Mouse (Mus musculus) cortical plate, adult 2 months (tissue): ENCODE data around the gene Htr1f. TPM values are rescaled to one million over a fixed set of nuclear protein-coding genes. Genes with fewer than 3 reads are reported as not detected.

Experiments
- H3K27ac ChIP-seq: fragments of 200-500 bp; 2 replicates; pipeline ENCODE4 v1.5.1; 2012; ENCODE audit warnings: low read length, control low read depth, inconsistent platforms; ENCODE audit not compliant: insufficient read depth
- H3K4me1 ChIP-seq: fragments of 200-500 bp; 2 replicates; pipeline ENCODE4 v1.6.1; 2011; ENCODE audit warnings: low read length; ENCODE audit not compliant: control insufficient read depth, insufficient read depth
- H3K4me3 ChIP-seq: fragments of 200-500 bp; 2 replicates; pipeline ENCODE4 v1.5.1; 2011; ENCODE audit warnings: mild to moderate bottlenecking, low read length, control low read depth; ENCODE audit not compliant: insufficient read depth
- CTCF ChIP-seq: fragments of 200-500 bp; IDR thresholded peaks from 2 replicates; pipeline ENCODE4 v1.5.1; 2011; ENCODE audit warnings: mild to moderate bottlenecking, control low read depth, low read length; ENCODE audit not compliant: insufficient read depth; ENCODE audit errors: extremely low read depth
- POLR2A ChIP-seq: fragments of 200-500 bp; IDR thresholded peaks from 2 replicates; pipeline ENCODE4 v1.6.1; 2011; ENCODE audit warnings: mild to moderate bottlenecking, low read length, control low read depth; ENCODE audit not compliant: insufficient read depth; ENCODE audit errors: extremely low read depth
- polyA plus RNA-seq: library from polyadenylated mRNA; depleted of rRNA; stranded (reverse); fragments of >200 nt; gene quantifications from 2 replicates; pipeline ENCODE4 v1.2.3, GENCODE M21; 2012

The Htr1f gene
- polyA plus RNA-seq, 1 experiment: 2.0 TPM

DNA sequence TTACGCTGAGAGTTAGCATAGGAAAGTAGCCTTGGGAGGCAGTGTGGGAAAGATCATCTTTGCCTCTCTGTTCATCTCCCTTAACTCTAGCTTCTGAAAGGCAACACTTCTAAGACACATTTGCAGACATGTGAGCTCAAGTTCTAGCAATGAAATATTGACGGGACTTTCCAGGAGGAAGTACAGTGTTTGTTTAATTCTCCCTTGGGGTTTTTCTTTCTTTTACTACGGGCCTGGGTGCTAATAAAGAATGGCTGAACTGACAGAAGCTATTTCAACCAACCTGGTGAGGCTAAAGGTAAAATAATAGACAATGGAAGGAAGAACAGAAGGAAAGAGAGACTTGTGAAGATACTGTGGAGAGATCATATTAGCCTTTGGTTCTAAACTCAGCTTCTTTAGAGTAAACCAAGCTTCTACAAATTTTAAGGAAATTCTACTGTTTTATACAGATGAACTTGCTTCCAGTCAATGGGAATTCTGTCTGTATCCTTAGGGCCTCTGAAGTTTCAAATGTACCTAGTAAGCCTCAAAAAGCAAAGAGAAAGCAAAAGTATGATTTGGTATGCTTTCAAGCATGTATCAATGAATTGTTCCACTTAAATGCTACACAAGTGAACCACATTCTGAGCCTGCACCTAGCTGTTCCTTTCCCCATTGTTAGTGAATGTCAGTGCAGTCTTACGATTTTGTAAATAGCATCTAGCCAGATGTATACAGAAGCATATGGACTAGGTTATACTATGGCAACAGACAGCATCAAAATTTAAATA, 131.9 kb downstream of the Htr1f start:
- Histone ChIP-seq H3K27ac (no peak overlapping the region), H3K4me1 (no peaks in the 10 kb centered on the region), H3K4me3 (no peak overlapping the region)
- no peak for TF ChIP-seq POLR2A
- TF ChIP-seq CTCF: no peak

- Histone ChIP-seq H3K4me1 (no peaks in the 10 kb centered on the region), H3K4me3 (no peak overlapping the region), H3K27ac (no peak overlapping the region)
- TF ChIP-seq POLR2A (no peak), CTCF (no peak)
Observed at GRCm38 (mm10) chr16:64961690-64962089, 144.0 kb downstream of the Htr1f start.

DNA sequence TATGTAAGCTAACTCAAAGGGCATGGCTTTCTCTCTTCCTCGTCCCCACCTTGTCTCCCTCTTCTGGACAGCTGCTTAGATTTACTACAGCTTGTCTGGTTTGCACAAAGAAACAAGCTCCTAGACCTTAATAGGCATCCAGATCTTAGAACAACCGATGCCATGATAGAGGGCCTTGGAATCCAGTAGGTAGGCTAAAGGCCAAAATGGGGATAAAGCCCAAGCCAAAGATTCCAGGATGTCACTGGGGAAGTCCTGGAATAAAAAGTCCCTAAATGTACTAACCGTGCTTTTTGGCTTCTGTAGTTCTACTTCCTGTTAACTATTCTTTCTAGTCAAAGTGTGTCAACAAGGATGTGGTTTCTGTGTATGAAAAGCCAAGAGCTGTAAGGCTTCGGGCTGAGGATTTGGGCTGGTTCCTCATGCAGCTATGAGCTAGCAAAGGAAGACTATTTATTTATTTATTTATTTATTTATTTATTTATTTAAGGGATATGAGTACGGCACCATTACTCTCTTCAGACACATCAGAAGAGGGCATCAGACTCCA, 163.9 kb downstream of the Htr1f start:
- Histone ChIP-seq H3K4me1 (no peaks in the 10 kb centered on the region), H3K27ac (no peak overlapping the region), H3K4me3 (no peak overlapping the region)
- TF ChIP-seq POLR2A (no peak), CTCF (no peak)

GRCm38 (mm10) chr16:64934793-64935192, 170.9 kb downstream of the Htr1f start:
- Histone ChIP-seq H3K4me1 (no peaks in the 10 kb centered on the region), H3K4me3 (no peak overlapping the region)
- TF ChIP-seq CTCF (no peak), POLR2A (no peak)

DNA sequence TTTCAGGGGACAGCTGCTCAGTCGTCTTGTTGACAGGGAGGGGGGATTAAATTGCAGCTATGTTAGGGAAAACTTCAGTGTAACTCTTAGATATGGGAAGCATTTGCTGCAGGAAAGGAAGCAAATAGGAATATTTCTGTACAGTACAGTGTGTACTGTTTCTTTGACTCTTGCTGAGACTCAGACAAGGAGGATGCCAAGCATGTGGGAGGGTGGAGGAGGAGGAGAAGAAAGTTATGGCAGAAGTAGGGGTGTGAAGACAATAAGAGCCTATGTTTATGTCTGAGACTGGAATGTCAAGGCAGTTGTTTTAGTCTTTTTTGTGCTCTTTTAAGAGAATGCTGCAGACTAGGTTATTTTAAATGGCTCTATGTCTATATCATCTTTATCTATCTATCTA, 171.6 kb downstream of the Htr1f start:
- no peak overlapping the region for H3K27ac ChIP-seq
- no peak for TF ChIP-seq CTCF
- no peak for TF ChIP-seq POLR2A
- no peak overlapping the region for H3K4me3 ChIP-seq
- no peaks in the 10 kb centered on the region for H3K4me1 ChIP-seq

More at GRCm38 (mm10) chr16:64934793-64935192, 170.9 kb downstream of the Htr1f start:
- no peak overlapping the region for H3K27ac ChIP-seq

DNA sequence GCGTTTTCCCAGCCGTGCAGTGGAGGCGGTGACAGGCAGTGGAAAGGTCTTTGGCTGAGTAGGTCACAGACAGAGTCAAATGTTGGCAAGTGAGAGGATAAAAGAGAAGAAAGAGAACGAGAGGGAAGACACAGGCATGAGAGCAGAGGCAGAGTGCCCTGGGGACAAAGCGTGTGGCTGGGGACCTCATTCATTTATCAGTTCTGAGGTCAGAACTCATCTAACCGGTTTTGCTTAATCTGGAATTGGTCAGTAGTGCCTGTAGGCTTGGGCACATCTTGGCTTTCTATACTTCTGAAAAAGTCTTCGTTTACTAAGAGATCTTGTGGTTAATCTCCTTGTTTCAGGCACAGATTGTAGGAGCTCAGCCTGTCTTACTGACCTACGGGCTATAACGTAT, 182.2 kb downstream of the Htr1f start:
- H3K4me3 ChIP-seq: no peak overlapping the region
- no peaks in the 10 kb centered on the region for H3K4me1 ChIP-seq
- H3K27ac ChIP-seq: no peak overlapping the region
- TF ChIP-seq POLR2A (no peak), CTCF (no peak)

DNA sequence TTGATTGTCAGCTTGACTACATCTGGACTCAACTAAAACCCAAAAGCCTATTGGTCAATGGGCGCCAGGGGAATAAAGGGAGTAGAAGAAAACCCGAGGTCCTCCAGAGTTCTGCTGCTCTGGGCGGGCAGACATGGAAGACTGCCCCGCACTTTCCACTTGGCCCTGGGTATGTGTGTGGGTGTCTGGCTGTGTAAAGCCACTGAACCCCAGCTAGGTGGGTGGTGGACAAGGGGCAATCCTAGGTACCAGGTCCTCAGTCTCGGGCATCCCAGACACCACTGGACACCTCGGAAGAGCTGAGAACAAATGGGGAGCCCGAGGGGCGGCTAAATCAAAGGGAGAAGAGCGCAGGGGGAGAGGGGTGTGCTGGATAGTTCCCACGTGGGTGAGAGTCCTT, 196.9 kb downstream of the Htr1f start:
- Histone ChIP-seq H3K4me1 (no peaks in the 10 kb centered on the region), H3K4me3 (no peak overlapping the region), H3K27ac (no peak overlapping the region)
- TF ChIP-seq POLR2A (no peak), CTCF (no peak)

DNA sequence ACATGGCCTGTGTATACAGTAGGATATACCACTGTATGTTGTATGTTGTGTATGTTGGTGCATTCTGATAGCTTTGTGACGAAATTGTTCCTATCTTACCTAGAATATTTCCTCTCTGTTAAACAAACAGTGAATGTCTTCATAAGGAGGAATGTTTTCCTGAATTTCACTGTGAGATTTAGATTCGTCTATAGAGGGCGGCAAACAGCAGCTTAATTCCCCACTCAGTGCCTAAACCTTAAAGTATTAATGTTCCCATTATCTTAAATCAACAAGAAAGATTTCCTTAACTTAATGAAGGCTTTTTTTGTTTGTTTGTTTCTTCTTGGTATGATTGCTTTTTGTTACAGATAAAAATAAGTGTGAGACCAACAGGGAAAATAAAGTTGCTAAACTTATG, 198.5 kb downstream of the Htr1f start:
- Histone ChIP-seq H3K4me3 (no peak overlapping the region), H3K4me1 (no peaks in the 10 kb centered on the region), H3K27ac (no peak overlapping the region)
- TF ChIP-seq CTCF: no peak
- no peak for TF ChIP-seq POLR2A

GRCm38 (mm10) chr16:64903328-64903727, 202.3 kb downstream of the Htr1f start:
- TF ChIP-seq CTCF (no peak), POLR2A (no peak)
- H3K4me1 ChIP-seq: no peaks in the 10 kb centered on the region

DNA sequence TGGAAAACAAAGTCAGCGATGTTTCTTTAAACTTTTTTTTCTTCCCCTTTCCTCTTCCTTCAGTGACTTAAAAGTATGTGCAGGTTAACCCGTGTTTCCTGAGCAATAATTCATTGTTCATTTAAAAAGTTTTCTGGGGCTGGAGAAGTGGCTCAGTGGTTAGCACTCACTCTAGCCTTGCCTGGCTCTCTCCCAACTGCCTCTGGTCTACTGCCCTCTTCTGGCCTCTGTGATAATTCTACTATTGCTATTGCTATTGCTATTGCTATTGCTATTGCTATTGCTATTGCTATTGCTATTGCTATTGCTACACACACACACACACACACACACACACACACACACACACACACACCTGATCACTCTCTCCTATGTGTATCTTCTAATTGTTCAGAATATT, 206.6 kb downstream of the Htr1f start:
- Histone ChIP-seq H3K4me1 (no peaks in the 10 kb centered on the region), H3K27ac (no peak overlapping the region), H3K4me3 (no peak overlapping the region)
- TF ChIP-seq CTCF (no peak), POLR2A (no peak)

More at GRCm38 (mm10) chr16:64903328-64903727, 202.3 kb downstream of the Htr1f start:
- no peak overlapping the region for H3K4me3 ChIP-seq
- no peak overlapping the region for H3K27ac ChIP-seq
